Mouse (Mus musculus): ENCODE results near the gene Gys1.
"Not testable (repeated sequence)": the region's sequence is repeated elsewhere in the genome, so short reads cannot be mapped to it uniquely, and the experiment has no call there.

Gene Gys1

GRCm38 (mm10) chr7:45481374-45481927, 46.8 kb downstream of the Gys1 start, which contains the start of gene Tulp2:
Tulp2 (plus strand) TSS chr7:45481877.
- no peak for DNase-seq (ENCODE audit: low spot score)

- no peak for DNase-seq (ENCODE audit: low spot score)
Observed at GRCm38 (mm10) chr7:45482166-45482565, 47.5 kb downstream of the Gys1 start.

- not testable (repeated sequence) for DNase-seq (ENCODE audit: low spot score)
Observed at GRCm38 (mm10) chr7:45484985-45485384, 50.3 kb downstream of the Gys1 start.

GRCm38 (mm10) chr7:45486158-45486557, 51.5 kb downstream of the Gys1 start:
- DNase-seq (ENCODE audit: low spot score), result no peak

- DNase-seq (ENCODE audit: low spot score), result no peak
Observed at GRCm38 (mm10) chr7:45486761-45487415, 52.2 kb downstream of the Gys1 start, which contains the start of gene Gm45808. Gm45808 (minus strand) TSS chr7:45486811.

GRCm38 (mm10) chr7:45487861-45488292, 53.2 kb downstream of the Gys1 start:
- no peak for DNase-seq (ENCODE audit: low spot score)

- DNase-seq (ENCODE audit: low spot score), result peak; percentile 83
Observed at GRCm38 (mm10) chr7:45488293-45489204, 53.9 kb downstream of the Gys1 start, which contains the start of gene Dhdh. Dhdh (minus strand) TSS chr7:45488805.

- DNase-seq (ENCODE audit: low spot score), result no peak
Observed at GRCm38 (mm10) chr7:45489578-45489977, 54.9 kb downstream of the Gys1 start.

GRCm38 (mm10) chr7:45490822-45491221, 56.2 kb downstream of the Gys1 start:
- DNase-seq (ENCODE audit: low spot score), result no peak

GRCm38 (mm10) chr7:45491264-45491663, 56.6 kb downstream of the Gys1 start:
- peak; percentile 40 for DNase-seq (ENCODE audit: low spot score)

GRCm38 (mm10) chr7:45492225-45492844, 57.7 kb downstream of the Gys1 start:
- no peak for DNase-seq (ENCODE audit: low spot score)

GRCm38 (mm10) chr7:45492951-45493350, 58.3 kb downstream of the Gys1 start:
- DNase-seq (ENCODE audit: low spot score), result no peak

- no peak for DNase-seq (ENCODE audit: low spot score)
Observed at GRCm38 (mm10) chr7:45494548-45494947, 59.9 kb downstream of the Gys1 start.

GRCm38 (mm10) chr7:45498427-45498826, 63.8 kb downstream of the Gys1 start:
- DNase-seq (ENCODE audit: low spot score), result no peak
